Mouse (Mus musculus) erythroid progenitor cell, adult 5-6 weeks (primary cell): ENCODE measurements around the gene Rrbp1. TPM values are rescaled to one million over a fixed set of nuclear protein-coding genes. Genes with fewer than 3 reads are reported as not detected.
A peak's percentile ranks its signal among the peaks of the same experiment; 100 is the strongest.

Experiments used
- ATAC-seq: replicated peaks from 2 replicates; pipeline ENCODE4 v1.8.0; 2016; ENCODE audit warnings: moderate number of reproducible peaks, mild to moderate bottlenecking, moderate TSS enrichment, inconsistent platforms; ENCODE audit not compliant: poor library complexity, low FRiP score, severe bottlenecking
- total RNA-seq, 2 experiments: library from RNA; stranded (forward) in 1 of 2; stranded (reverse) in 1 of 2; fragments of 150-400 nt in 1 of 2; fragments of 186-747, 209-891 nt in 1 of 2; gene quantifications; 2 replicates each; pipeline versions ENCODE4 v1.2.3 to v1.2.4; 2015 to 2017; ENCODE audit warnings: low replicate concordance in 2 of 2

Gene Rrbp1
- total RNA-seq (2015; ENCODE audit: low replicate concordance) (37.8 and 52.0 TPM in 2 replicates), total RNA-seq (2017; ENCODE audit: low replicate concordance) (21.8 and 24.0 TPM in 2 replicates)

DNA sequence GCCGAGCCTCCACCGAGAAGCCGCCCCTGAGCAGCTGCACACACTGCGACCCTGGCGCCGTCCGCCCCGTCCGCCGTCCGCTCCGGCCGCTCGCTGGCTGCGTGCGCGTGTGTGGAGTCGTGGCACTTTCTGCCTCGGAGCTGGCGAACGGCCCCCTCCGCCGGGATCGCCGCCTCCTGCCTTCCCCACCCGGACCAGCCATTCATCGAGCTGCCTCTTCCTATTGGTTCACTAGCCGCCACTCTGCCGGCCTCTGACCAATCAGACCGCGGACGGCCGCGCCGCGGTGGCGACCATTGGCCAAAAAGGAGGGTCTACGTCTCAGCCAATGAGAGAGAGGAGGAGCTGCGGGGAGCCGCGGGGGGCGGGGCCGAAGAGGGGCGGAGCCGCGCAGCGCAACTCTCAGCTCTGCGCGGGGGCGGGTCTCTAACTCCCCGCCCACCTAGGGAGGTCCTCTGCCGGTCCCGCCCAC lies at the start of gene Rrbp1:
Gene Rrbp1 (minus strand): TSS at position 184 of the 472 bp plus-strand sequence.
- ATAC-seq: peak; percentile 96

DNA sequence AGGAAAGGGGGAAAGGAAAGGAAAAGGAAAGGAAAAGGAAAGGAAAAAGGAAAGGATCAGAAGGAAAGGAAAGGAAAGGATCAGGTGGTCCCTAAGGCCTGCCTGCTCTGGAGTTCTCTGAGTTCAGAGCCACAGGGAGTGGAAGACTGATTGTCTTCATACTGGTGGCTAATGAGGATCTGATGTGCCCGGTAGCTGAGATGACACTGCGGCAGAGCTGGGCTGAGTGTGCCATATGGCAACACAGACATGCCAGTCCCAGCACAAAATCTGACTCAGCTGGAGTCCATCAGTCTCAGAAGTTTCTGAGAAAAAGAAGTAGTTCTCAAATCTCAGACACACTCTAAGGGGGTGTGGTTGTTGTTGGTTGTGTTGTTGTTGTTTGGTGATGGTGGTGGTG lies 46.7 kb upstream of the Rrbp1 start:
- ATAC-seq: no peak

DNA sequence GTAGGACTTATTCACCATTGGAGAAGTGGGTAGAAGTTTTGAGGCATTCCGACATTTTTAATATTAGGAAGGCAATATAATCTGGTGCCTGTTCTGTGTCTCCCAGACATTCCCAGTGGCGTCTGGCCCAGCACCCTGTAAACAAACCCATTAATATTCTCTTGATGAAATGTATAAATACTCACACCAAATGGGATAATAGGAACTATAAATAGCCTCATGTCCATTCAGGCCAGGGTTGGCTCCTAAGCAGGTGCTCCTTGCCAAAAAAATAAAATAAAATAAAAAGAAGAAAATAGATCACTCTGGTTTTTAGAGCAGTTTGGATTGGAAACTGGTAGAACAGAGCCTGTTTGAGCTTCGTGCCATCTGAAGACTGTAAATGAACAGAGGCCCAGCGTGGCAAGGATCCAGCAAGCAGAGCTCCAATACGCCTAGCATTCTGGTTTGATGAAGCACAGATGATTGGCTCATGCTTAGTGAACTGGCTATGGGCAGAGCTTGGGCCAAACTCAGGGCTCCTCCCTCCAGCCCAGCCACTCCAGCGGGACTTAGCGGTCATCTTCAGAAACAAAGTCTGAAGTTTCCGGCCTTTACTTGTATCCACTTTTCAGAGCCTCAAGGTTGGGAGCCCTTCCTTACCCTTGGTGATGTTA lies 41.5 kb upstream of the Rrbp1 start:
- no peak for ATAC-seq

DNA sequence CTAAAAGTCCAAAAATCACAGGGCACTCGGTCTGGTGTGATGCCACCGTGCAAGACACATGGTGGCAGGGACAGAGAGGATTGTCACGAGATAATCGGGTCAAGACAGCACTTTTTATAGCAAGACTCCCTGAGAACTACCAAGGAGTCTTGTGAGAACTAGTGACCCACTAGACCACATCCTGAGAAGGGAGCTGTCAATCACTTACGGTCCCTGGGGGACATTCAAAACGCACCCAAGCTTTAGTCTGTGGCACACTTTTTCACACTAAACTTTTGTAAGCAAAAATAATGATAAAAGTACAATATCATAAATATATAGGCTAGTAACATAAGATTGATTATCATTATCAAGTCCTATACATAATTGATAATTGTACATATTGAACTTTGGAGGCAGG lies 39.8 kb upstream of the Rrbp1 start:
- no peak for ATAC-seq

DNA sequence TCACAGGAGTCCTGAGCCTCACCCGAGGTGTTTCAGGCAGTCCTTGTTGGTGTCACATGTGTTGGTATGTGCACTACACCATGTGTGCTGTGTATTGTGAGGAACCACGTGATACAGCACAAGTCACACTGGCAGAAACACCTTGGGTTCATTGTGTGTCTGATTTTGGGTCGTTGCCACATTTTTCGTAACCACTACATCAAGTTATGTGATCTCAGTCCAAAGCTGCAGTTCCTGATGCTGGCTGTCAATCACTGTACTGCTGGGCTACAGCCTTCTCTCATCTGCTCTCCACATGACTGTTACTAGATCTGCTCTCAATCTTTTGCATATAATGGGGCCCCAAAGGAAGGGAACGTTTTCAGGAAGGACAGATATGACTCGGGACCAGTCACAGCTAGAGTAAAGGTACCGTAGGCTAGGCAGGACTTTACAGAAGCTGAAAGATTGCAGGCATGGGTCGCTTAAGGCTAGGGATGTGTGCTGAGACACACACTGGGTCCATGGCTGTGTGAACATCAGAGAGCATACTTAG lies 39.1 kb upstream of the Rrbp1 start:
- ATAC-seq: no peak

DNA sequence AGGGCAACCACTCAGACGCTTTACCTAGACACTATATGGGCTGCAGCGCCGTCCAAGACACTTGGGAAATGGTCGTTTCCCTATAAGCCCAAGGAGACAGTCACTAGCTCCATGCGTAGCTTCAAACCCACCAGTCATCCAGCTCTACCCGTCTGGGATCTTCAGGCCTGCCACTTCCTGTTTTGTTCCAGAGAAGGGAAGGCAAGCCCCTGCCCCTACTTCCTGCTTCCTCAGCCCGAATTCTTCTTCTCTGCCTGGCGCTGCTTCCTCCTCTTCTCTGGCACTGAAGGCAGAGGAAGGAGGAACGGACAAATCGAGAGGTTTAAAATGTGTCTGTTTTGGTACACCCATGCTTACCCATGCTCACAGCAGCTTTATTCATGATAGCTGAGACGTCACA lies 35.9 kb upstream of the Rrbp1 start:
- no peak for ATAC-seq

DNA sequence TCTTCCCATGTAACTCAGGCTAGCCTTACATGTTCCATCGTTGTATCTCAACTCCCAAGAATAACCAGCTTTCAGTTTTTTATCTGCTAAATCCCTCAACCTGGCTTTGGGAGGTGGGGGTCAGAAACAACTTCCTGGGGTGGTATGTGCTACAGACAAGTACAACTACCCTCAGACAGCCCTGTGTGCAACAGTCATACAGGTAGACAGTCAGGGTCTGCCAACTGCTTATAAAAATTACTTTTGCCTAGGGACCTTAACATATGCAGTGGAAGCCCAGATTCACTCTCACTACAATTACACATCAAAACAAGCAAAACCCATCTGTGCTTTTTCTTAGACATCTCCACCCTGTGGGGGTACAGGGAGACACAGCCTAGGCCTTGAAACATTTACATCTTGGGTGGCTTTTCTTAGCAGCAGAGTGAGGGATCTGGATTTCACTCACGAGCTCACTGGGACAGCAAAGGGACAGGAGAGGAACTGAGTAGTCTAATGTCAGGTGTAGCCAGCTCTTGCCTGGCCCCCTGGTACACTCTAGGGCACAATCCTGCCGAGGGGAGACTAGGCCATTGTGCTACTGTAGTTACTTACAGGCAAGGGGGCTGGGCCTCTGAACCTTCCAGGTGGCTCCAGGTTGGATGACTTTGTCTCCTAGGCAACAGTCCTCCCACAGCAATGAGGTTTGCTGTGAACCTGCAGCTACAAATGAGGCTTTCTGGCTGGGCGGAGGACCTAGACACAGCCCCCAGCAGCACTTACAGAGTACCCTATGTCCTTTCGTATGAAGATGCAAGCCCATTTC lies 34.9 kb upstream of the Rrbp1 start:
- no peak for ATAC-seq

DNA sequence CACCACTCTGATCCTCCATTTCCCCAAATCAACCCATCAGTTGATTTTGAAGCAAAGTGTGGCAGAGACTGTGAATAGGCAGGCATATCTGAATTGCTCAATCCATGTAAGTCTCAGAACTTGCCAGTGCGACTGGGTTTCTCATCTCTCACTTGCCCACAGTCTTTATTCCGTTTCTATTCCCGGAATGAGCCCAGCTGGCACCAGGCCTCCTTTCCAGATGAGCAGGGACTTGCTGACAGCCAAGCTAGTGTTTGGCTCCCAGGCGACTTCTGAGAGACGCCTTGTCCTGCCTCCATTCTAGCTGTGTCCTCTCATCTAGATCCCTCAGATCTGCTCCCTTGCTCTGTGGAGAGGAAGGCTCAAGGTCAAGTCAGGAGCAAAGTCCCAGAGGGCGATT lies 33.7 kb upstream of the Rrbp1 start:
- no peak for ATAC-seq

DNA sequence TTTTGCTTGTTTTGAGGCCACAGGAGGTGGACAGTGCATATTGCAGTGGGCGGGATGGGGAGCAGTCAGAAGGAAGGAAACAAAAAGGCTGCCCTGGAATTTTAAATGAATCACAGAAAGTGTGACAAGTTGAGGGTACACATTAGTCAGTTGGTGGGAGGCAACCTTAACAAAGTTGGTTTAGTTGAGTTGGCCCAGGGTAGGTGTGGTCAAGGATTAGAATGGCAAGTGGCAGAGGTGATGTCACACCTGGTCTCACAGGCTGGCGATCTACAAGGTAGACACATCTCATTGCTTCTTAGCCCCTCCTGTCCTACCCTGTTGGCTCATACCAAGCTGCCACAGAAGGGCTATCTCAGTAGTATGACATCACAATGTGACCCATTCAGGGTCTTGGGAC lies 21.6 kb upstream of the Rrbp1 start, which contains the start of gene Banf2:
Gene Banf2 (plus strand): TSS at position 396 of the 400 bp plus-strand sequence.
- ATAC-seq: no peak

DNA sequence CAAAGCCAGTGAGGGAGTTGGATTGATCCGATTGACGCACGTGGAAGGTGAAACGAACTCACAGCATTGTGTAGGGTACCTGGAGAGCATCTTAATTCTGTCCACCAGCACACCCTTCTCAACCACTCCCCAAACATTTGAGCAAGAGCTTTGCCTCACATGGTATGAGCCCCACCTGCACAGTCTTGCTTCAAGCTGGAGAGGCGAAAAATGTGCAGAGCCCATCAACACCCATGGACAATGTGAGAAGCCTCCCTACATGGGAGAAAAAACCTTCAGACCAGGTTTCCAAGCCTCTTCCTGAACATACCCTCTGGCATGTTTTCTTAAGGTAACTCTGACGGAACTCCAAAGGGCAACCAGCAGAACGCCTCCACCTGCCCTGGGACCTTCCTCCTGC lies 19.7 kb upstream of the Rrbp1 start:
- ATAC-seq: no peak

DNA sequence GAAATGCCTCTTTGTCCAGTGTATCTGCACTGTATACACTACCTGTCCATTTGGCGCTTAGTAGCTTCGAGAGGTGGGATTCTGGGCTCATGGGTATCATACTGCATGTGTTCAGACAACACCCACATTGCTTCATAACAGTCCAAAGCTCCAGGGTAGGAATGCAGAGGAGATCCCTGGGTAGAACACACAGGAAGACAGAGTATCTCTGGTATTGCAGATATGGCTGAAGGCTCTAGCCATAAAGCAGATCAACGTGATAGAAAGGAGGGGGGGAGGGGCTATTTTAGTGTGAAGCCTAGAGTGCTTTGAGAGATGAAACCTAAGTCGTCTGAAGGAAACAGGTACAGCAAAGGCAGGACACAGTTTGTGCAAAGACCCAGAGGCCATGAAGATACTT lies 15.4 kb upstream of the Rrbp1 start:
- ATAC-seq: no peak

DNA sequence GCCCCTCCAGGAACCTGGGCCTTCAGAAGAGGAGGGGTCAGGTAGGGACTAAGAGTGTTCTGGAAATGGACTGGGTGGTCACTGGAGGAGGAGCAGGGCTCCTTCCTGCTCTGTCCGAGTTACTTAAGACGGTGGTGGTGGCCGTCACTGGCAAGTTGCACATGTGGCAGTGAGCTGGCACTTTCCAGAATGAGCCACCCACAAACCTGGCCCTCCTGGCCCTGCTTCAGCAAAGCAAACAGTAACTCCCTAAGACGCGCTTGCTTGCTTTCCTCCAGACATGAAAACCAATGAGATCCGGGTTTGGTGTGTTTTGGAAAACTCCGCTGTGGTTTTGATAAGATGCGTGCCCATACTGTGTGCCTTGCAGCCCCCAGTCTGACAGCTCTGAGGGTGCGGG lies 14.3 kb upstream of the Rrbp1 start:
- no peak for ATAC-seq

DNA sequence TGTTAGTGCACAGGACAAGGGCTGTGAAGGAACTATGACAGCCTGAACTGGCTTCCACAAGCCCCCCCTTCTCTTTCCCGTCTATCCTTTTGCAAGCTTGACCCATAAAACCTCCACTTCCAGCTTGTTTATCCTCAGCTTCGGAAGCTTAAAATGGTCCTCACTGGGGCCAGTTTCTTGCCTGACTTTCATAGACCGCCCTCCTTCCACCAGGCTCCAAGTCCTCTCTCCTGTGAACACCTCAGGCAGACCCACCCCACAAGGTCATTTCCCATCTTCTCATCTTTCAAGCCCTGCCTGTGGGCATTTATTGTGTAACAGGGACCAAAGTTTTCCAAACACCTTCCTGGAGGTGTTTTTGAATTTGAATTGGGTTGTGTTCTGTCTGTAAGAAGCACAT lies 11.4 kb upstream of the Rrbp1 start:
- no peak for ATAC-seq

DNA sequence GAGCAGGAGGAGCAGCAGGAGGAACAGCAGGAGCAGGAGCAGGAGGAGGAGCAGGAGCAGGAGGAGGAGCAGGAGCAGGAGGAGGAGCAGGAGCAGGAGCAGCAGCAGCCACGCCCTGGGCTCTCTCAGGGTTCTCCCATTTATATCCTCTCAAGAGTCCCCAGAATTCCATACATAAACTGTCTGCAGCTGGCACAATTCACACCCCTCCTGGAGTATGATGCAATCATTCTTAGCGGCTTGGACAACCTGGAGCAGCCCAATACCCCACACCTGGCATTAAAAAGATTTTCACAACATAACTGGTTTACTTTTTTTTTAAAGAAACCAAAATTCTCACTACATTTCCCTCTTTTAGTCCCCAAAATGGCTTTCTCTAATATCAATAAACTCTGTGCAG lies 8.9 kb upstream of the Rrbp1 start:
- no peak for ATAC-seq

DNA sequence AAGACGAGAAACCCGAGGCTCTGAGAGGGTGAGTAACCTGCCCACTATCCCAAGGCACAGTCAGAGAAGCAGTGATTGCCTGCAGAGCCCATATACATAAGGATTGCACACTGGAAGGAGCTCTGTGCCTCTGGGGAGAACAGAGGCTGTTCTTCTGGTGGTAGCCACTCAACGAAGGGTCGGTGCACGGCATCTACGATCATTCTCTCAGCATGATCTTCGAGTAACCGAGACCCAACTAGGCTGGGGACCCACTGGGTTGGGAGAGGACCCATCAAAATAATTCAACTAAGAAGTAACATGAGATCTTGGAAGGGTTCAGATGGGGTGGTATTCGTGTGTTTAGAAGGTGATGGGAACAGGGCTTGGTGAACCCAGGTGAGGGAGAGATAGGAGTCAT lies 4.8 kb upstream of the Rrbp1 start:
- no peak for ATAC-seq

DNA sequence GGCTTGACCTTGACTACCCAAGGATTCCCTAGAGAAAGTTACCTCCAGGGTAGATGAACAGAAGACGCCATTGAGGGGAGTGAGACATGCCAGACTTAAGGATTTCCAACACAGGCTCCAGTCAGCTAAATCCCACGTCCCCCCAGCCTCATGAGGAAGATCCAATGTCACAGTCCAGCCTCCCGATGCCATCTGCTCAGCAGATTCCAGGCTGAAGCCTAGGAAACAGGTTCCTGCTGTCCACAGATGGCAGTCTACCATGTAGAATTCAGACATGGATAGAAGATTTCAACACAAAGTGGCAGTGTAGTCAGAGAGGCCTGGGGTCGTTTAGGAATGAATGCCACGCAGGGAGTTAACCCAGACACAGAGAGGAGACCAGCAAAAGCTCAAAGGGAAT lies 3.4 kb upstream of the Rrbp1 start:
- no peak for ATAC-seq

DNA sequence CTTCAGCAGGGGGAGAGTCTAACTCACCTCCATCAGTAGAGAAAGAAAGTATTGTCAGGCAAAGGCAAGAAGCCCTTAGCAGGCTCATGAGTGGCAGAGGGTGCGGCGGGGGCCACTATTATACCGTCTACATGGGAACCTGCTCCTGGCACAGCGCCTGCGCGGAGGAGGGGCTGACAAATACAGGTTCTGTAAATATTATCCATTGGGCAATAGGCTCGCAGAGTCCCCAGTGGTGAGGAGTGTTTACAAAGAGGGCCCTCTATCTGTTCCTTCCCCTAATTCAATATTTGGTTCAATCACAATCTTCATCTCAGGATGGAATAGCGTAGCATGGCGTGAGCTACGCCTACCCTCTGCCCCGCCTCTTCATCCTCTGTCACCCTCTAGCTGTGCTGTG lies 3.0 kb upstream of the Rrbp1 start:
- no peak for ATAC-seq

DNA sequence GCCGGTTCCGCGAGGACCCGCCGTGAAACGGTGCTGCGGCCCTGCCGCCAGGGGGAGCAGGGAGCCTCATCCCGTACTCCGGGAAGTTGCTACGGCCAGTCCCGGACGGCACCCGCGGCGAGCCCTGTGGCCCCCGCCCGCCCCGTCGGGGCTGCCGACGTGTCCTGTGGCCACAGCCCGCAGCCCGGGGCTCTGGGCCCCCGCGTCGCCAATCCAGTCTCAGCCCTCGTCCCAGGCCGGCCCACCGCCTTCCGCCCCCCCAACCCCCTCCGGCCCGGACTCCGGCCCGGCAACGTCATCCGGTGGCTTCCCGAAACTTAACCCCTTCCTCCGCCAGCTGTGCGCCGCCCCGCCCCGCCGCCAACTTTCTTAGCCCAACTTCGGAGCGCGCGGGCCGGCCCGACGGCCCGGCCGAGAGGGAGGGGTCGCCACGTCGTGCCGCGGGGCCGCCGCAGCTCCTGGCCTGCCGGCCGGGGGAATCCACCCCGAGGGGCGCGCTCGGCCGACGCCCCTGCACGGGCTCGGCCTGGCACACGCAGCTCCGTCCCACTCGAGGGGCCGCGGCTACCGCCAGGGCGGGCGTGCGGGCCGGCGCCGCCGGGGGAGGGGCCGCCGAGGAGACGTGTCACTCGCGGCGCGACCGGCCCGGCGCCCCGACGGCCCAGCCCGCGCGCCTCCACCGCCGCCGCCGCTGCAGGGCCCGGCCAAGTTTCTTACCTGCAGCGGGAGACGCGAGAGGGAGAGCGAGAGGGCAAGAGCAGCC lies 600 bp downstream of the Rrbp1 start:
- ATAC-seq: peak; percentile 68

DNA sequence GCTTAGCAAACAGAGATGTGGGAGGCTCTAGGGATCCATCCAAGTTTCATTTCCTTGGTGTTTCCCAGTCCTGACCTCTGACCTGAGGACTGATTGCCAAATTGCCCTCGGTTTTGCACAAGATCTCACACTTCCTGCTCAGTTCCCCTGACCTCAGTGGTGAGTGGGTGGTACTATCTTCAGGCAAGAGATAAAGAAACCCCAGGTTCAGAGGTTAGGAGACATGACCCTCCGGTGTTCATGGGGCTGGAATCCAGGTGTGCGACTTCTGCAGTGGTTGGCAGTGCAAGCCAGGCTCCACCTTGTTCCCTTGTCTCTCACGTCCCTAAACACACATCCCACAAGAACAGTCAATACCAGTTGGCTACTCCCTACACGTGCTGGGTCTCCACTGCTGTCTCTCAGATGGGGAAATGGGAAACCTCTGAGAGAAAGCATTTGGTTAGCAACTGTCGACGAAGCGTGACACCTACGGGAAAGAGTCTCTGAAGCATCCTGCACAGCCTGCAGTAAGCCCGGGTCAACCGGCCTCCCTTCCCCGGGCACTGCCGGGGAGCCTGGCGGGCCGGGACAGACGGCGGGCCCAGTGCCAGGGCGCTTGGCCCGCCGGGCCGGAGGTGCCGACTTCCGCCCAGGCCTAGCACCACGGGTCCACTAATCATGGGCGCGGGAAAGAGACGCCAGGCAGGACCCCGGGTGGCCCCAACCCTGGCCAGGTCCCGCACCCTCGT lies 1.3 kb downstream of the Rrbp1 start:
- ATAC-seq: no peak

DNA sequence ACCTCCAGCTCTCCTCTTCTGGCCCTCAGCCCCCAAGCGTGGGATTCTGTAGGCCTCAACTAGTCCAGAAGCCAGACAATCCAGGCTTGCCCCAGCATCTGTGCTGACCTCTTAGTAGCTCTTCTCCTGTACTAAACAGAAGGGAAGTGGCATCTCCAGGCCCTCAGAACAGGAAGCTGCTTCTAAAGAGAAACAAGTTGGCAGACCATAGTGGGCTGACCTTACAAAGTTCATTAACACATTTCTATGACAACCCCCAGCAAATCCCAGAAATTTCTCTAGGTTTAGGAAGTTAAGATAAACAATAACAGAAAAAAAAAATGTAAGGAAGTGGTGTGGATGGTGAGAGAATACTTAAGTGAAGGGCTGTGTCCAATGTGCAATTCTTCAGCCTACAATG lies 2.0 kb downstream of the Rrbp1 start:
- no peak for ATAC-seq
